Mouse (Mus musculus) right cerebral cortex, postnatal 14 days (tissue): ENCODE measurements at regions not wholly inside any gene's neighbourhood (a gene's known extent, or its start where the extent isn't known, plus 50 kb on each side); places are given as distances from the start of the nearest gene placed in this dataset.

Experiments
- DNase-seq: peaks from one replicate; pipeline ENCODE4 v3.0.0; 2022

DNA sequence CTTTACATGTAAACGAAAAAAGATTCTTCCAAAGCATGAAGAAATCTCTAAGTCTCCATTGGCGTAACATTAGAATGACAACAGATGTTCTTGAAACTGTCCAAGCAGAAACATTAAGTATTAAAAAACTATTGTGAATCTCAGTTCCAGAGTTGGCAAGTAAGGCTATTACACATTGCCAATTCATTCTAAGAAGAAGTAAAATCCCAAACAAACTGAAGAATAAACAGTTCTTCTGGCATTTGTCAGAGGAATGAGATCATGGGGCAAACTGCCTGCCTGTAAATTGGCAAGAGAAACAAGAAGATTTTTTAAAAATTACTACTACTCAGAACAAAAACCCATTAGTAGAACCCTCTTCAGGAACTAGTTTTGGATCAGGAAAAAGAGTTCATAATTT, 680.1 kb downstream of the Nova1 start:
- no peak for DNase-seq

DNA sequence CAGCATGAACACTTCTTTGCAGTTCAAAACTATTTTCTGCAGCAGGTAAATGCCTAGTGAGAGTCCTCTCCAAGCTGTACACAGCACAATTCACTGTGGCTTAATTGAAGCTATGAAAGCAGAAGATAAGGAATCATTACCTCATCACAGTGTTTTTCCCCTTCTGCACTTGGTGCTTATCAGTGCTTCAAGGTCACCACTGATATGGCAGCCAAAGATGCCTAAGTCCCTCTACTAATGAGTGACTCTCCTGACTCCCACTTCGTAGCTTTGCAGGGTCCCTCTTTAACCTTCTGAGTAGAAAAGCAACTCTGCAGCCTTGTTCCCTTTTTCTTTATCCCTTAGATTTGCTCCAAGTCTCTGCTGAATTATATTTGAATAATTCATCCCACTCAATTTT, 692.9 kb downstream of the Nova1 start:
- no peak for DNase-seq

DNA sequence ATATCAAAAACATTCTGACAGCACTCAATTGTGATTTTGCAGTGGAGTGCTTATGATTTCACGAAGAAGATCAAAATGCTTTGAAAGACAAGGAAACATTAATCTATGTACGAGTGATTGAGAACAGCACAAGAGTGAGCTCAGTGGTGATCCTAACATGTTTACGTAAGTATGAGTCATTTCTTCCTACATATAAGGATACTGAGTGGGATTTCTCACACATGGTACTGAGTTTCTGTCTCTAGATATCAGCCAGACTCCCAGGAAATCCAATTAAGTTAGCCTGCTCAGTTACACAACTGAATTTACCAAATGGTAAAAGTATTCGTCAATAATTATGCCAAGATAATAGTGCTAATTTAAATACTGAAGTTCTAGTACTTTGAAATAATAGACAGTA, 707.4 kb downstream of the Nova1 start:
- DNase-seq: no peak

DNA sequence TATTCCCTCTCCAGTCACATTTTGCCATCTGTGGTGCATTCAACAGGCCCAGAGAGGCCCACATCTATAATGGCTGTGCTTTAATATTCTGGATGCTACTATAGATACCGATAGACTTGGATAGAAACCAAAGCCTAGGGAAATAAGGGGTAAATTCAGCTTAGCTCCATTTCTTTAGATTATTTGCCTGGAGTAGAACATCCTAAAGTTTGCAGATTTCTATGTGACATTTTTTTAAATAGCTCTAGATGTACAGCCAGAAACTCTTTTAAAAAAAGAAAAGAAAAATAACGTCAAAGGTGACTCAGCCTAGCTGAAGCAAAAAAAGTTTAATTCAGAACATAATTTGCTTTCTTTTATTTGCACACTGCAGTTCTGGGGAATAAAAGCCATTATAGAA, 735.4 kb downstream of the Nova1 start:
- no peak for DNase-seq

DNA sequence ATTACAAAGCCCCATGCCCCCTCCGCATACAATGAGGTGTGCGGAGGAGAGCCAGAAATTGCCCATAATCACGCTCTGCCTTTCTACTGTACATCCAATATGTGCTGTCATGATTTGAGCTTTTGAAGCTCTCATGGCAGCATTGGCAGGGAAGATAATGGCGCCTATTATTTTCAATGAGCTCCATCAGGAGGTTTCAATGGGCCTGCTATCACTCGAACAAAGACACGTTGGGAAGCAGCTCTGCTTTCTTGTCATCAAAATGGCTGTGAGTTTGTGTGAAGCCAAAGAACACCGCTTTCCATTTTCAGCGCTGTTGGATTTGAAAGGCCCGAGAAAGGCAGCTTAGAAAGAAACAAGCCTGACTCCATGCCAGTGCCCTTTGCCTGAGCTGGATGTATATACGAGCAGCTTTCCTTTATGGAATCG, 742.9 kb downstream of the Nova1 start:
- DNase-seq: no peak

DNA sequence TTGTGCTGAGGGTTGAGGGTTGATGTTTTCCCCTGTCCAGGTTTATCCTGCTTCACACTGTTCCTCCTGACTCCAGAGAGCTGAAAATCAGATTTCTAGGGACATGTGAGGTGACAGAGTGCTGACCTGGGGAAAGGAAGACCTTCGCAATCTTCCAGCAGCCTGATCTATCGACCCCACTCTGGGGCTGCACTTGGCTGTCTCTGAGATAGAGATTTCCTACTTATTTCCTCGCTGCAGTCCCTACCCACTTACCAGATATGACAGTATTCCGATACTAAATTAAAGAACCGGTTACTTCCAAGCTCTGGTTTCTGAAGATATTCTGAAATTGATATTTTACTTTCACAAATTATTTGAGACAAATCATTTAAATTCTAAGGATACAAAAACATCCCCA, 743.4 kb downstream of the Nova1 start:
- DNase-seq: no peak

DNA sequence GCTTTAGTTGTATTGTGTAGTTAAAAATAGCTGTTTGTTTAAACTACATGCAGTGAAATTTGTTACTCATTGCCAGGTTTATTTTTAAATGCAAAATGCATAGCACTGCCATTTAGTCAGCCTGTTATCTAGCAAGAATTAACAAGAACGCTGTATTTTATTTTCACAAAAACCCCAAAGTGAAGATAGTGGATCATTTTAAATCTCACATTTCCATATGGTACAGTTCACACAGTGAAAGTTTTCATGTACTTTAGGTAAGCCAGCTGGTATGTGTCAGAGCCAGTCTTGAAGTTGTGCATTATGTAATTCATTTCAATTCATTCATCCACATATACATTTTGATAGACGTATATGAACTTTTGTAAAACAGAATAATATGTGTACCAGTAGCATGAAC, 751.8 kb downstream of the Nova1 start:
- DNase-seq: no peak

DNA sequence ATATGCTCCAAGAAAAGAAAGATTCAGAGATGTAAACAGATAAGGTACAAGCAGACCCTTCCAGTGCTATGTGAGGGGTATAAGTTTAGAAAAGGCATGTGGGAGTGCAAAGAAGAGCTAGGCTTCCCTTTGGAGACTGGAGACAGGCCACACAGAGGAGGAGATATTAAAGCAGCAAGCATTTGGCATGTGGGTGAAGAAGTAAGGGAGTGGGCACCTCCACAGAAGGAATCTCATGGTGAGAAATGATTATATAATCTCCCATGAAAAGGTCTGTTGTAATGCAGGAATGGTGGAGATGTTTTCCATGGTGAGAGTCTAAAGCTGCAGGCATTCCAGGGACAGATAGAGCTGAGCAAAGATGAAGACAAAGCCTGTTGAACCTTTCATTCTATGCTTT, 778.1 kb downstream of the Nova1 start:
- DNase-seq: no peak

DNA sequence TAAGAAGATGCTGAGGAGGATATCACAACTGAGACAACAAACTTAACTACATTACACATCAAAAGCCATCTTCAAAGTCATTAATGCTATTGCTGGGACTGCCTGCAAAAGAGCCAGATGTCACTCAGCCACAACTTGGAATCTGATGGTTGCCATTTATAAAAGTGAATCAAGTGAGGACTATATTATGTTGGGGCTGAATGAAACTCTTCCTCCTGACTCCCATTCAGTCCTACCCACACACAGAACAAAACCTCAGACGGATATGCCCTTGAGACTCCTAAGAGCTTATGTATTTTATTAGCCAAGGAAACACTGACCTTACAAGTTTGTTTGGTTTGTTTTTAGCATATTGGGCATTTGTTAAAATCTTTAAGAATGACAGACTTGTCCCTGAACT, 778.5 kb downstream of the Nova1 start:
- no peak for DNase-seq

DNA sequence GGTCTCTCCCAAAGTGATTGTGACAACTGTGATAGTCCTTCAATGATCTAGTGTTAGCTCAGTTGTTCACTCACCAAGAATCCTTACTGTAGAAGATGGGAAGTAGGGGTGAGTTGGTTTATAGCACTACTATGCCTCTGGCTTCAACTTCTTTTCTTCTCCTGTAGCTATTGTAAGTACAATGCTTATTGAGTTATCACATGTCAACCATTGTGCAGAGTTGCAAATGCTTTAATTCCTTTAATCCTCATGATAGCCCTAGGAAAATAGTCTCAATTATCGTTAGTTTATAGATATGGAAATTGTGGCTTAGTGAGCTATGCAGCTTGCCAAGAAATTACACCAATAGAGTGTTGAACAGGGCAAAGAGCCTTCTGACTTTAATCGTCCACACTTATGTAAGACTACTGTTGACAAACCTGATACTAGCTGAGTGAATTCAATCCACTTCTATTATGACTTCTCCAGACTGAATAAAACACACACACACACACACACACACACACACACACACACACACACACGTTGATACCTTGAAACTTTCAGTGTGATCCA, 782.1 kb downstream of the Nova1 start:
- no peak for DNase-seq

DNA sequence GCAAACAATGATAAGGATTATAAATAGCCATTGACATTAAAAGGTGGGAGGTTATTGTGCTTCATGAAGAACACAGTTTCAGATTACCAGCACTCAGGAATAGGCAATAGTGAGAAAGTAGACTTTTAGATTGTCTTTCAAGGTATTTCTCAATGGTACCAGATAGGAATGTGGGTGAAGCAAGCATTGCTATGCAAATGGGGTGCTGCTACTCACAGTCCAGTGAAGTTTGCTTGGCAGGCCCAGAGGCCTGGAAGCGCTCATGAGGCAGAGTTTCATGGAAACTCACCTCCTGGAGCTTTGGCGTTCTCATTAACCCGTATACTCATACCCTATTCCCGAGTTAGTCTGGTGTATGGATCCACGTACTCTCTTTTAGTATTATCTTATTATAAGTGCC, 793.5 kb downstream of the Nova1 start:
- DNase-seq: no peak

DNA sequence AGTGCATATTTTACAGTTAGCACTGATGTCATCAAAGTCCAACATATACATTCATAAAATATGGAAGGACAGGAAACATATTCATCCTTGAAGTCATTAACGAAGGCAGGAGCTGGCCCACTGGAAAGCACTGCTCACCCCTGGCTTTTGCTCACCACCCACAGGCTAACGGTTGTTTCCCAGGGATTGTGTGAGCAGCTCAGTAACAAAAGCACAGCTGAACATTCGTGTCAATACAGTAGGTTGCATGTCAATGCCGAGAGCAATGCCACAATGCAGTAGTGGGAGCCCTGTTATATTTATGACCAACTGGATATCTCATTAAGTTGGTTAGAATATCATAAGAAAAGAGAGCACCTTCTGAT, 797.2 kb downstream of the Nova1 start:
- no peak for DNase-seq

DNA sequence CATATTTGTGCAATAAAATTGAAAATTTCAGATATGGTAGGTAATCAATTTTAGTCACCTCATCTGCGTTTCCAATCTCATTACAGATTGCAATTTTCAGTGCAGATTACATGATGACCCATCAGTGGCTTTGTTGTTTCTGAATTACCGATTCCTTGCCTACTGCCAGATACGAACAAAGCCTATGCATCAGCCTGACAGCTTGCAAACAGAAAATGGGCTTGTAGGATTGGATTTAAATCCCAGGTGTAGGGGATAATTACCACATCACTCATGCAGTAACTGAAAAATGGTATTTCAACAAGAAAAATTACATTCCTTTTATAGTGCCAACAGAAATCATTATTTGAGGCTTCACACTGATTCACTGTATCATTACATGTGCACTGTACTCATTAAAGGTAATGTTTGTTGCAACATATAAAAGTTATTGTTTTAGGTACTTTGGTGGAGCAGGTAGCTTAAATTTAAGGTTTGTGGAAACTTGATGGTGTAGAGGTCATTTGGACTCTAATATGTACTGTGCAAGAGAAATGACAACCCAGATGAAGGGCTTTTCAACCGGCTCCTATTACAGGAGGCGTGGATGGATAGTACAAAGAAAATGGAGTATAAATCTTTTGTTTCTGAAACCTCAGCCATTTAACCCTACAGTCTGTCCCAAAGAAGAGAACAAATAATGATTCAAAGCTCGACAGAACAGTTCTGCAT, 797.7 kb downstream of the Nova1 start:
- DNase-seq: no peak

DNA sequence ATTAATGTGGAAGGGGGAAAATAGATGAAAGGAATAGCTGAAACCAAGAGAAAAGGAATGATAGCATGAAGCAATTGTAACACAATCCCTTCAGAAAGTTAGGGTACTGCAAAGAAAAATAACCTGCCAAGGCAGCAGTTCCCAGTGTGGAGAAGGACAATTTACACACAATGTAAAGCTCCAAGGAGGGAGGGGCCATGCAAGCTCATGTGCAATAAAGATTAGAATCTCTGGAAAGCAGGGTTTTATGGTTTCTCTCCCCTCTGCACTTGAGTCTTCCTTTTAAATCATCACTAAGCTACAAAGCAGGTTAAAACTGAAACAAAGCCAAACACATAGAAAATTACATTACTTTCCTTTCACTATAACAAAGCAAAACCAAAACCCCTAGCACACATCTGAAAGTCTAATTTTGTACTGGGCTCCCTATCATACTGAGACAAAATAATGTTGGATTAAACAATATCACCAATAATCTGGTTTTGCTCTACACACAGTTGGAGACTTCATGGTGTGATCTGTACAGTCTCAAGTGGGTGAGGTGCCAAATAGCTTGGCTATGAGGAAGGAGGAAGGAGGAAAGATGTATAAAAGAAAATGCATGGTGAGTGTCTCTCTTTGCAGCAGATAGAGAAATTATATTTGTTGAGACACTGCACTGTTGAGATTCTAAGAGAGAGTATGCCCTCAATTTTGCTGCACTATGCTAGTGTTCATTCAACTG, 840.9 kb downstream of the Nova1 start:
- no peak for DNase-seq

DNA sequence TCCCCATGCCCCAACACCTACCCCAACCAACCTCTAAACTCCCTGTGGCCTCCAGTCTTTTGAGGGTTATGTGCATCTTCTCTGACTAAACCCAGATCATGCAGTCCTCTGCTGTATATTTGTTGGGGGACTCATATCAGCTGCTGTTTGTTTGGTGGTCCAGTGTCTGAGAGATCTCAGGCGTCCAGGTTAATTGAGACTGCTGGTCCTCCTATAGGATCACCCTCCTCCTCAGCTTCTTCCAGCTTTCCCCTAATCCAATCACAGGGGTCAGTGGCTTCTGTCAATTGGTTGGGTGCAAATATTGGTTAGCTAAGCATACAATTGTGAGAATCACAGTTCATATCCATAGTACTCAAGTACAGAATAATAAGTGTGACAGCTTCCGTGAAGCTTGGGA, 842.9 kb downstream of the Nova1 start:
- no peak for DNase-seq

DNA sequence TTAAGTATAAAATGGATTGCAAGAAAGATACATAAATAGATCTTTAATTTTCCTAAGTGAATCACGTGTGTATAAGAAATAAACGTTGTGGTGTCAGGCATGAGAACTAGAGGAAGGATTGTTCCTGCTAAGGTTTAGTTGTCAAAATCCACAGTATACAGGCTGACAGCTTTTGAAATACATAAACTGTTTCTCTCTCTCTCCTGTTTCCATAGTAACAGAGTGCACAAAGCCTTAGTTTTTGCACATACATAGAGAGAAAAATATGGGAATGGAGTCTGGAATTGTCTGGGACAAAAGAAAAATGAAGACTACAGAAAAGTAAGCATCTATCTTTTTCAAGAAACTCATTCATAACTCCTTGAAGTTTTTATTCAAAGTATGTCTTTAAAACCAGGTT, 848.3 kb downstream of the Nova1 start:
- DNase-seq: no peak

DNA sequence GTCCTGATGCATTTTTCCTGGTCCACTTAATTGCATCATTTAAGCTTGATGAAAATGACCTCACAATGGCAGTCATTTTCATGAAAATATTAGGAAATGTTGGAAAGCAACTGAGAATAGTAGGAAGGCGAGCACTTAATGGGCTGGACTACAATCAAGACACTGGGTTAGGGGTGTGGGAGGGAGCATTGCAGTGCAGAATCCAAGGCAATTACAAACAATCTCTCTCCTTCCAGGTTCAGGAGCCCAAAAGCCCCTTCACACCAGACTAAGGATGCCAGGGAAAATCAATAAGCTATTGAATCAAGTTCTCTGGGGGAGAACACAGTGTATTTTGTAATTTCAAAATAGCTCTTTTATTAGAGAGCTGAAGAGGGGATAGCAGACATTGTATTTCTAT, 848.8 kb downstream of the Nova1 start:
- no peak for DNase-seq

DNA sequence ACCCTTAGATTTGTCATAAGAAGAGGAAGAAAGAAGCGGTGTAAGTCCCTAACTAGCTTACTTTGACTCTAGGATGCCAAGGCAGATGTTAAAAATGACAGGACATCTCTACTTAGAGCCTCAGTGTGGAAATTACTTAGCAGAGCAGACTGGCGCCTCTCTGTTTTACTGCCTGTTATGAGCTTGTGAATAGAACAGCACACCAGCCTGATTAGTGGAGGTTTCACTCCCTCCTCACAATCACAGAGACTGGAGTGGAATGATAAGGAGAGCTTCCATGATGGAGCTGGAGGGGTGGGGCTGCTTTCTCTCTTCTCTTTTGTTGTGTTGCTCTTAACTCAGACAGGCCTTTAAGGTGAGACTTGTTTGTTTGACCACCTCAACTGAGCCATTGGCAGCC, 871.8 kb downstream of the Nova1 start:
- no peak for DNase-seq

DNA sequence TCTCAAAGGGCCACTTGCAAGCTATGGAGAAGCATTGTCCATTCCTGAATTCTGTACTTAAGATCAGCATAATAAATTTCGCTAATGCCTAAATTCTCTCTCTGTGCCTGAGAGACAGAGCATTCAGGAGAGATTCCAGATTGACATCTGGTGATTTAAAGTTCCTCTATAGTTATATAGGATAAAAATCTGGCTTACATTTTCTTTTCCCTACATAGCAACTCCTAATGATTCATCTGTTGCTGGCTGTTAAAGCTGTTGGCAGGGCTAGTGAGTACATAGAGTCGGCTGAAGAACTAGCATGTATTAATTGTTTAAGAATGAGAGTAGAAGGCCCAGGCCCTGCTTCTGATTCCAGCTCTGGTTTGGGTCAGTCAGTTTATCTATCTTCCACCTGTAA, 870.0 kb upstream of the Stxbp6 start:
- no peak for DNase-seq

DNA sequence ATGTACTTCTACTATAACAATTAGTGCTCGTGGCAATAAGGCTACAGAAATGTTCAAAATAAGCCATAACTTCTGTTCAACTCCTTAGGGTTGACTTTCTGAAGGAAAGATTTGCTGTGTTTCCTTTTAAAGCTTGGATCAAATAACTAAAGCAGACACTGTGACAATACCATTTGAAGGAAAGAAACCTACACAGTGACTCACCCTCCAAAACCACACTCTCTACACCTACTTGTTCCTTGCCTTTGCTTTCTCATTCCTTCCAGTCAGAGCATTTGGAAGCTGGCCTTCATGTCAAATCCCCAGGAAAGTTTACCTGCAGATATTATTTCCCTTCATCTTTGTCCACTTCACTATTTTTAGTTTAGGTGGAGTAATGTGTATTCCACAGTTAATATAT, 867.9 kb upstream of the Stxbp6 start:
- no peak for DNase-seq

DNA sequence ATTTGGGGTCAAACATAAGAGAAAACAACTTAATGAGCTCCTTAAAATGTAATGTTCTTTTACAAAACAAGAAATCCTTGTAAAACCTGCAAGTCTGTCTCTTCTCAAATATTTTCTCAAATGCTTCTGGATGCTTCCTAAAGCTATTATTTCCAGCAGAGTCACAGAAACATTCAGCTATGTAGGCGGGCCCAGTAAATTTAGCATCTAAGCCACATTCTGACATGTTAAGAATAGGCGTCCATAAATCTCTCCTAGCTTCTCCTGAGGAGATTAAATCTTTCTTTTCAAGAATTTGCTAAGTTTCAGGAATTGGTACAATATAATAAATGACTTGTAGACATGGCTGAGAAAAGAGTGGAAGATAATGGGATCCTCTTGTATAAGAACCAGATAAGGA, 858.9 kb upstream of the Stxbp6 start:
- DNase-seq: no peak

DNA sequence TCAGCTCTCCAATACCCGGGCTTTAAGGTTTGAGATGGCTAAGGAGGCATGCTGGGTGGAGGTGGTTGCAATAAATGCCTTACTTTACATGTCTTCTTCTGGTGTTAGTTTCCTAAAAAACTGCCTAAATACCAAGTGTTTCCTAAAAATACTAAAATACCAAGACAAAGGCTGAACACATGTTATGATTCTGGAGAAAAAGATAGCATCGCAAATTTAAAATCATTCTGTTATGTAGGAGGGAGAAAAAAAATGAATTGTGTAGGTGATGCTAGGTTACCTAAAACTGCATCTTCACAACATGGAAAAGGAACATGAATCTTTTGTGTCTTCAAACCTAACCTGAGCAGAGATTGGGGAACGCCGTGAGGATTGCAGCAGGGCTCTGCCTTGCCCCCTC, 857.7 kb upstream of the Stxbp6 start:
- no peak for DNase-seq

DNA sequence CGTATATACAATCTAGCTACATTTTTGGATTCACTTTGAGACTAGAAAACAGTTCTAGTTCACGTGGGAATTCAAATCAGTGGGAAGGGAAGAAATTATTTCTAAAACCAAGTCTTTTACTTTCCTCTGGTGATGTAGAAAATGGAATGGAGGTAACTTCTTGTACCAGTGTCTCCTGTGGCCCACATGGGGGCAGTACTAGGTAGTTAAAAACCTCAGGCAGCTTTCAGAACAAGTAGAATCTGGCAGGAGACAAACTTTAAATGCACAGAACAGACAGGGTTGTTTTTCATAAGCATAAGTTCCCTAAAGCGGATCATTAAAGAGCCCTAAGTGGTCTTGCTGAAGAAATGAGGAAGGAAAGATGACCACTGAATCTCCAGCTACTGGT, 855.2 kb upstream of the Stxbp6 start:
- peak; percentile 30 for DNase-seq

DNA sequence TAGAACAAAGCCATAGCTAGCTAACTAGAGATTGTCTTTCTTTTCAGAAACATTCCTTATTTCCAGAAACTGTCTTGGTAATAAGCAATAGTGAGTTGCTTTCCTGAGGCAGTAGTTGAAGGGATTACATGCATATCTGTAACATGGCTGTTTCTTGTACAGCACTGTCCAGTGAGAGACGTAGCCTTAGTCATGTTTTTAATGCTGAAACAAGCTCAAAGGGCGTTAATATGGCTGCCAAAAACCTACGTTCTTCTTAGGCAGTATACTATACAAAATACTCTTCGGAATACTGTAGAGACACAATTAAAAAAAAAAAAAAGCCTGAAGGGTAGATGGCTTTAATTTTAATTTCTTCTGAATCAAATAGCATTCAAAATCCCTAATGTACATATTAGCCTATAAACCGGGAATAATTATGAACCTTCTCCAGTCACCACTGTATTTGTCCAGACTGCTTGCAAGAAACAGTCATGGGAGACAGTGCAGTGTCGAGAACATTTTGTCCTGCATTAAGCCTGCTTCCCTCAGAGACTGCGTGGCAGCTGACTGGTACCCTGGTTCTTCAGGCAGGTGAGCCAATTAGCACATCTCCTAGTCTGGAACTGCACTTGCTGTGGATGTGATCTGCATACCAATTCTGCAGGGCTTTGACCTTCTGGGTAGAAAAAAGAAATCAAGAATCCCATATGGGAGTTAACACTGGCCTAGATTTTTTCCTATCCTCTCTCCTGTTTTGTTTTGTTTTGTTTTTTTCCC, 854.7 kb upstream of the Stxbp6 start:
- DNase-seq: no peak
